Mouse (Mus musculus): ENCODE results near the gene Sprr2e. TPM values are rescaled to one million over a fixed set of nuclear protein-coding genes. Genes with fewer than 3 reads are reported as not detected.

Sprr2e gene
- polyA plus RNA-seq, 1 experiment from 2014 or later = not detected

Other genes with a start within 250 kb of the Sprr2e start
- gene Prr9, start 228.2 kb upstream of the Sprr2e start, polyA plus RNA-seq (2015; fragmentation: Nextera tagmentation; extraction: Ambion mirVana) = not detected in 2 replicates
- gene Lelp1, start 209.4 kb upstream of the Sprr2e start, polyA plus RNA-seq (2015; fragmentation: Nextera tagmentation; extraction: Ambion mirVana) = not detected in 2 replicates
- 0.14 and 0.15 TPM in 2 replicates for gene Sprr2a1, start 136.3 kb upstream of the Sprr2e start, polyA plus RNA-seq (2015; fragmentation: Nextera tagmentation; extraction: Ambion mirVana)
- gene Sprr2a2, start 136.2 kb upstream of the Sprr2e start, polyA plus RNA-seq (2015; fragmentation: Nextera tagmentation; extraction: Ambion mirVana) = 4.4 and 5.1 TPM in 2 replicates
- 0.34 TPM in 1 of 2 replicates, not detected in the other for gene Sprr2a3, start 66.7 kb upstream of the Sprr2e start, polyA plus RNA-seq (2015; fragmentation: Nextera tagmentation; extraction: Ambion mirVana)
- not detected in 2 replicates for gene Sprr2b, start 35.5 kb upstream of the Sprr2e start, polyA plus RNA-seq (2015; fragmentation: Nextera tagmentation; extraction: Ambion mirVana)
- gene Sprr2d, start 13.0 kb upstream of the Sprr2e start, polyA plus RNA-seq (2015; fragmentation: Nextera tagmentation; extraction: Ambion mirVana) = not detected in 2 replicates
- not detected in 2 replicates for gene Sprr2f, start 13.0 kb downstream of the Sprr2e start, polyA plus RNA-seq (2015; fragmentation: Nextera tagmentation; extraction: Ambion mirVana)
- gene Sprr2h, start 33.5 kb downstream of the Sprr2e start, polyA plus RNA-seq (2015; fragmentation: Nextera tagmentation; extraction: Ambion mirVana) = not detected in 2 replicates
- not detected in 2 replicates for gene Sprr2i, start 55.8 kb downstream of the Sprr2e start, polyA plus RNA-seq (2015; fragmentation: Nextera tagmentation; extraction: Ambion mirVana)
- gene Sprr2j-ps, start 65.9 kb downstream of the Sprr2e start, polyA plus RNA-seq (2015; fragmentation: Nextera tagmentation; extraction: Ambion mirVana) = not detected in 2 replicates
- gene Gm9774, start 77.3 kb downstream of the Sprr2e start, polyA plus RNA-seq (2015; fragmentation: Nextera tagmentation; extraction: Ambion mirVana) = 8.9 and 9.6 TPM in 2 replicates
- gene Sprr2k, start 80.4 kb downstream of the Sprr2e start, polyA plus RNA-seq (2015; fragmentation: Nextera tagmentation; extraction: Ambion mirVana) = not detected in 2 replicates
- gene Sprr1b, start 86.6 kb downstream of the Sprr2e start, polyA plus RNA-seq (2015; fragmentation: Nextera tagmentation; extraction: Ambion mirVana) = 0.24 TPM in 1 of 2 replicates, not detected in the other
- gene Sprr3, start 106.6 kb downstream of the Sprr2e start, polyA plus RNA-seq (2015; fragmentation: Nextera tagmentation; extraction: Ambion mirVana) = not detected in 2 replicates
- gene Sprr1a, start 133.8 kb downstream of the Sprr2e start, polyA plus RNA-seq (2015; fragmentation: Nextera tagmentation; extraction: Ambion mirVana) = 0.49 and 0.67 TPM in 2 replicates
- gene Sprr4, start 148.3 kb downstream of the Sprr2e start, polyA plus RNA-seq (2015; fragmentation: Nextera tagmentation; extraction: Ambion mirVana) = not detected in 2 replicates
- gene 2310046K23Rik, start 182.4 kb downstream of the Sprr2e start, polyA plus RNA-seq (2015; fragmentation: Nextera tagmentation; extraction: Ambion mirVana) = not detected in 2 replicates
- not detected in 2 replicates for gene Ivl, start 221.6 kb downstream of the Sprr2e start, polyA plus RNA-seq (2015; fragmentation: Nextera tagmentation; extraction: Ambion mirVana)
- not detected in 2 replicates for gene Smcp, start 236.9 kb downstream of the Sprr2e start, polyA plus RNA-seq (2015; fragmentation: Nextera tagmentation; extraction: Ambion mirVana)

Measured in limb, embryonic 13.5 days (tissue).